In genomic region chr17:23725477-23725876, GRCm38 (mm10) we compare ENCODE assay signal across 9 mouse cellular contexts. TPM values are rescaled to one million over a fixed set of nuclear protein-coding genes. Genes with fewer than 3 reads are reported as not detected.
A peak's percentile ranks its signal among the peaks of the same experiment; 100 is the strongest.
DNase-seq lines count a peak whose midpoint lies in the region; ATAC-seq and TF ChIP-seq lines count a peak whose summit lies in the region.
"Had no signal": no experiment of that assay in that cellular context is flagged by ENCODE, and none has a peak within 500 bp of the region (broad histone marks: within the 10 kb centered on the region; RNA-seq: fewer than 3 reads in every experiment).

No protein-coding gene starts in this region.

- peak overlapping the region; percentile 91; the same call in 1 of the 2 replicates for H3K4me3 ChIP-seq in heart, adult 2 months
- H3K4me3 ChIP-seq in E14TG2a.4 (replicated peaks; ENCODE audit: low read length), result peak overlapping the region; percentile 94
- H3K4me3 ChIP-seq in forebrain, embryonic 14.5 days (ENCODE audit: low read depth, low read length), result peak overlapping the region; percentile 82; the same call in 1 of the 2 replicates
- peak overlapping the region; percentile 75 for H3K4me3 ChIP-seq in liver, postnatal 0 days (ENCODE audit: low read depth, low read length)

- H3K4me1 ChIP-seq in heart, adult 2 months (ENCODE audit: control insufficient read depth, insufficient read depth, low read length), result peaks cover 3% of the 10 kb centered on the region
- H3K4me1 ChIP-seq in E14TG2a.4 (replicated peaks; ENCODE audit: low read depth, low read length), result peaks cover 34% of the 10 kb centered on the region
- H3K4me1 ChIP-seq in forebrain, embryonic 14.5 days (ENCODE audit: control insufficient read depth, insufficient read depth, low read length), result peaks cover 11% of the 10 kb centered on the region; the same call in 1 of the 2 replicates
- peaks cover 22% of the 10 kb centered on the region for H3K4me1 ChIP-seq in liver, postnatal 0 days (ENCODE audit: insufficient read depth)

- H3K36me3 ChIP-seq in heart, adult 2 months (ENCODE audit: control insufficient read depth, insufficient read depth, low read length), result no peaks in the 10 kb centered on the region
- H3K36me3 ChIP-seq in E14TG2a.4 (ENCODE audit: insufficient read depth, low read length), result 0 out of 2 replicates have a peak, but pooled peaks cover 2% of the 10 kb centered on the region
- no peaks in the 10 kb centered on the region for H3K36me3 ChIP-seq in forebrain, embryonic 14.5 days (ENCODE audit: control insufficient read depth, insufficient read depth, low read length)
- no peaks in the 10 kb centered on the region for H3K36me3 ChIP-seq in liver, postnatal 0 days (replicated peaks; ENCODE audit: insufficient read depth, low read length)

- 53% methylated on average over 4 of the region's 4 CpGs for WGBS in heart, adult 2 months
- WGBS in forebrain, embryonic 14.5 days, result 71% methylated on average over 4 of the region's 4 CpGs
- 55% methylated on average over 4 of the region's 4 CpGs for WGBS in liver, postnatal 0 days (ENCODE audit: insufficient replicate concordance)

- H3K9me3 ChIP-seq in E14TG2a.4 (ENCODE audit: low read length), result no peaks in the 10 kb centered on the region
- H3K9me3 ChIP-seq in forebrain, embryonic 14.5 days (replicated peaks; ENCODE audit: control insufficient read depth, low read length), result no peaks in the 10 kb centered on the region
- no peaks in the 10 kb centered on the region for H3K9me3 ChIP-seq in liver, postnatal 0 days (ENCODE audit: low read length)

- peak overlapping the region; percentile 86; the same call in 1 of the 2 replicates for H3K27ac ChIP-seq in heart, adult 2 months
- 0 out of 2 replicates have a peak overlapping the region, but pooled peaks have one; percentile 46 for H3K27ac ChIP-seq in forebrain, embryonic 14.5 days (ENCODE audit: low read depth, low read length)
- peak overlapping the region; percentile 93 for H3K27ac ChIP-seq in liver, postnatal 0 days (ENCODE audit: low read depth)

- H3K27me3 ChIP-seq in heart, adult 2 months (ENCODE audit: control insufficient read depth, insufficient read depth, low read length), result no peaks in the 10 kb centered on the region
- peaks cover 30% of the 10 kb centered on the region for H3K27me3 ChIP-seq in E14TG2a.4 (ENCODE audit: insufficient read depth, low read length)
- no peaks in the 10 kb centered on the region for H3K27me3 ChIP-seq in forebrain, embryonic 14.5 days (replicated peaks; ENCODE audit: control insufficient read depth, insufficient read depth, low read length)
- no peaks in the 10 kb centered on the region for H3K27me3 ChIP-seq in liver, postnatal 0 days (ENCODE audit: insufficient read depth, low read length)

- H3K4me2 ChIP-seq in forebrain, embryonic 14.5 days (ENCODE audit: low read length), result peak overlapping the region; percentile 82
- H3K4me2 ChIP-seq in liver, postnatal 0 days (ENCODE audit: low read depth, low read length), result peak overlapping the region; percentile 90

- DNase-seq in heart, adult 2 months, result no peak
- no peak for DNase-seq in heart, postnatal 36 days
- DNase-seq in forebrain, embryonic 14.5 days (ENCODE audit: low spot score), result no peak
- DNase-seq in liver, postnatal 0 days, result no peak
- no peak for DNase-seq in urinary bladder, adult 18-20 months (ENCODE audit: low spot score in 2 of 2)
- DNase-seq in B cell, adult 2 months, result no peak
- DNase-seq in right cerebral cortex, postnatal 14 days, result no peak

- no peak for TF ChIP-seq EP300 in heart, adult 2 months (IDR thresholded peaks at IDR 0.05; ENCODE audit: insufficient read depth, low read depth, low read length)
- TF ChIP-seq EP300 in liver, postnatal 0 days (IDR thresholded peaks at IDR 0.05; ENCODE audit: low read depth), result no peak

- TF ChIP-seq CTCF in heart, adult 2 months (IDR thresholded peaks at IDR 0.05), result no peak
- no peak for TF ChIP-seq CTCF in E14TG2a.4 (conservative IDR thresholded peaks at IDR 0.05; ENCODE audit: low read length)
- TF ChIP-seq CTCF in liver, postnatal 0 days (IDR thresholded peaks at IDR 0.05; ENCODE audit: low read depth), result no peak

- no peak for TF ChIP-seq POLR2A in heart, adult 2 months (IDR thresholded peaks at IDR 0.05; ENCODE audit: insufficient read depth, low read depth, low read length)

- intact Hi-C loops in heart, adult 2 months (cut with DNase I), result no loop called here
- intact Hi-C loops in heart, postnatal 36 days (cut with DNase I), result no loop called here

- no peak overlapping the region; the same call in 1 of the 2 replicates for H3K9ac ChIP-seq in heart, adult 2 months (ENCODE audit: low read depth, low read length)
- peak overlapping the region; percentile 70; the same call in 1 of the 2 replicates for H3K9ac ChIP-seq in forebrain, embryonic 14.5 days (ENCODE audit: low read length)
- peak overlapping the region; percentile 74 for H3K9ac ChIP-seq in liver, postnatal 0 days (replicated peaks)

- no peak for ATAC-seq in forebrain, embryonic 14.5 days
- no peak for ATAC-seq in liver, postnatal 0 days

- no peaks in the 10 kb centered on the region for H3K79me2 ChIP-seq in heart, adult 2 months (replicated peaks; ENCODE audit: control insufficient read depth, insufficient read depth, low read length)

RNA-seq across cellular contexts. Expression of gene Pkmyt1, which starts 0.7 kb away (rescaled TPM):
- 1 to 10 TPM; 1.2 to 1.6 TPM for total RNA-seq in heart, adult 2 months (2021)
- polyA plus RNA-seq in heart, adult 2 months (2012; rRNA removed), result 3.9 and 5.6 TPM in 2 replicates
- total RNA-seq in heart, postnatal 36 days (2021), result 1 to 10 TPM; 1.2 to 1.6 TPM
- 18.0 and 23.1 TPM in 2 replicates for polyA plus RNA-seq in forebrain, embryonic 14.5 days (2014; fragmentation: Nextera tagmentation; extraction: Ambion mirVana)
- polyA plus RNA-seq in liver, postnatal 0 days (2015; fragmentation: Nextera tagmentation; extraction: Ambion mirVana), result 12.5 and 13.9 TPM in 2 replicates

RNA-seq across cellular contexts. Expression of gene 1520401A03Rik, which starts 2.9 kb away (rescaled TPM):
- not detected for total RNA-seq in heart, adult 2 months (2021)
- not detected in 2 replicates for polyA plus RNA-seq in heart, adult 2 months (2012; rRNA removed)
- total RNA-seq in heart, postnatal 36 days (2021), result not detected
- polyA plus RNA-seq in forebrain, embryonic 14.5 days (2014; fragmentation: Nextera tagmentation; extraction: Ambion mirVana), result not detected in 2 replicates
- not detected in 2 replicates for polyA plus RNA-seq in liver, postnatal 0 days (2015; fragmentation: Nextera tagmentation; extraction: Ambion mirVana)
- polyA plus RNA-seq: spleen, adult 2 months had no signal

RNA-seq across cellular contexts. Expression of gene Paqr4, which starts 15.2 kb away (rescaled TPM):
- 10 to 100 TPM; 25.5 to 27.2 TPM for total RNA-seq in heart, adult 2 months (2021)
- polyA plus RNA-seq in heart, adult 2 months (2012; rRNA removed), result 30.7 and 33.2 TPM in 2 replicates
- 10 to 100 TPM; 20.0 to 28.5 TPM for total RNA-seq in heart, postnatal 36 days (2021)
- 31.9 and 38.3 TPM in 2 replicates for polyA plus RNA-seq in forebrain, embryonic 14.5 days (2014; fragmentation: Nextera tagmentation; extraction: Ambion mirVana)
- polyA plus RNA-seq in liver, postnatal 0 days (2015; fragmentation: Nextera tagmentation; extraction: Ambion mirVana), result 4.0 and 4.3 TPM in 2 replicates

RNA-seq across cellular contexts. Expression of gene Kremen2, which starts 20.2 kb away (rescaled TPM):
- not detected for total RNA-seq in heart, adult 2 months (2021)
- polyA plus RNA-seq in heart, adult 2 months (2012; rRNA removed), result 0.06 and 0.27 TPM in 2 replicates
- total RNA-seq in heart, postnatal 36 days (2021), result not detected
- polyA plus RNA-seq in forebrain, embryonic 14.5 days (2014; fragmentation: Nextera tagmentation; extraction: Ambion mirVana), result 0.23 and 0.25 TPM in 2 replicates
- polyA plus RNA-seq in liver, postnatal 0 days (2015; fragmentation: Nextera tagmentation; extraction: Ambion mirVana), result not detected in 2 replicates

RNA-seq across cellular contexts. Expression of gene Cldn9, which starts 41.7 kb away (rescaled TPM):
- total RNA-seq in heart, adult 2 months (2021), result not detected
- polyA plus RNA-seq in heart, adult 2 months (2012; rRNA removed), result not detected in 2 replicates
- total RNA-seq in heart, postnatal 36 days (2021), result not detected
- polyA plus RNA-seq in forebrain, embryonic 14.5 days (2014; fragmentation: Nextera tagmentation; extraction: Ambion mirVana), result 1.6 and 2.3 TPM in 2 replicates
- polyA plus RNA-seq in liver, postnatal 0 days (2015; fragmentation: Nextera tagmentation; extraction: Ambion mirVana), result 0.09 and 0.12 TPM in 2 replicates
